Mouse (Mus musculus) heart, postnatal 0 days (tissue): ENCODE results near the gene Col18a1. TPM values are rescaled to one million over a fixed set of nuclear protein-coding genes. Genes with fewer than 3 reads are reported as not detected.

Source experiments
- ATAC-seq: fragments of 200-750 bp; cut with Nextera tagmentation; 2 replicates; pipeline ENCODE4 v1.8.0; 2017; ENCODE audit warnings: low read depth, moderate number of reproducible peaks, moderate library complexity; ENCODE audit not compliant: insufficient read depth
- DNase-seq: peaks from one replicate; pipeline ENCODE4 v3.0.0-alpha.2; 2016; ENCODE audit warnings: low spot score
- H3K27ac ChIP-seq: fragments of 300-500 bp; sonication (generic); 2 replicates; pipeline ENCODE4 v1.5.1; 2014; ENCODE audit warnings: low read depth, mild to moderate bottlenecking
- H3K27me3 ChIP-seq: fragments of 300-500 bp; sonication (generic); 2 replicates; pipeline ENCODE4 v1.6.1; 2014; ENCODE audit warnings: low read length, mixed read lengths; ENCODE audit not compliant: control insufficient read depth, insufficient read depth
- H3K36me3 ChIP-seq: fragments of 300-500 bp; sonication (generic); replicated peaks from 2 replicates; pipeline ENCODE4 v1.6.1; 2014; ENCODE audit warnings: low read length, mixed read lengths; ENCODE audit not compliant: control insufficient read depth, insufficient read depth
- H3K4me1 ChIP-seq: fragments of 300-500 bp; sonication (generic); 2 replicates; pipeline ENCODE4 v1.6.1; 2014; ENCODE audit warnings: antibody characterized with exemption; ENCODE audit not compliant: control insufficient read depth, insufficient read depth
- H3K4me2 ChIP-seq: fragments of 300-500 bp; sonication (generic); 2 replicates; pipeline ENCODE4 v1.6.1; 2014; ENCODE audit warnings: low read depth, mild to moderate bottlenecking, low read length, moderate library complexity
- H3K4me3 ChIP-seq: fragments of 300-500 bp; sonication (generic); 2 replicates; pipeline ENCODE4 v1.5.1; 2014; ENCODE audit warnings: low read depth, low read length
- H3K9ac ChIP-seq: fragments of 300-500 bp; sonication (generic); replicated peaks from 2 replicates; pipeline ENCODE4 v1.6.1; 2014; ENCODE audit warnings: low read depth, low read length, mixed read lengths
- H3K9me3 ChIP-seq: fragments of 300-500 bp; sonication (generic); replicated peaks from 2 replicates; pipeline ENCODE4 v1.6.1; 2016; ENCODE audit warnings: low read length; ENCODE audit not compliant: control insufficient read depth
- CTCF ChIP-seq: IDR thresholded peaks from 2 replicates; pipeline ENCODE4 v1.5.1; 2016; ENCODE audit warnings: antibody characterized with exemption, control low read depth, low read depth
- EP300 ChIP-seq: IDR thresholded peaks from 2 replicates; pipeline ENCODE4 v1.6.1; 2016; ENCODE audit warnings: antibody characterized with exemption, low read depth
- WGBS: fragments of 180-500 bp; shearing (Covaris S2); extraction: QIAGEN DNeasy Blood & Tissue Kit; methylation state at CpG from one replicate; pipeline ENCODE4 v1.1.7; 2014; 5-methylcytosine and 5-hydroxymethylcytosine counted together
- polyA plus RNA-seq: library from polyadenylated mRNA; unstranded; fragments of >200 nt; fragmentation: Nextera tagmentation; extraction: Ambion mirVana; gene quantifications from 2 replicates; pipeline ENCODE4 v1.2.1, GENCODE M21; 2015
- total RNA-seq: library from RNA; depleted of rRNA; stranded (reverse); fragments of >200 nt; gene quantifications from 2 replicates; pipeline ENCODE4 v1.2.3, GENCODE M21; 2014; ENCODE audit warnings: low replicate concordance

Col18a1 gene
- total and polyA plus RNA-seq, 2 experiments from 2014 or later = 47.3 to 130 TPM

DNA sequence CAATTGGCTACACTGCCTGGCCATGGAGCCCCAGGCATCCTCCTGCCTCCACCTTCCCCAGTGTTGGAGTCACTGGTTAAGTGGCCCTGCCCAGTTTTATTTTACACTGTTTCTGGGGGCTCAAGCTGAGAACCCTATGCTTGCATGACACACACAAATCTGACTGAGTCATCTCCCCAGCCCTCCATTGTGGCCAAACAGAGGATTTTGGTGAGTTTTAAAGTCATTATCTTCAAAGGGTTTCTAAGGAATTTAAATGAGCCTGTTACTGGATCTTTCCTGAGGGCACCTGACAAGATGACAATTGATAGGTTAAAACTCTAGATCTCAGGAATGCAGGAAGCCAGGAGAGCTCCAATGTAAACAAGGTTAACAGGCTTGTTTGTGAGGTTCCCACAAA is 27.1 kb upstream of the Col18a1 start:
- TF ChIP-seq EP300 = no peak
- TF ChIP-seq CTCF = no peak
- Histone ChIP-seq H3K4me2 (no peak overlapping the region), H3K27ac (no peak overlapping the region), H3K4me3 (no peak overlapping the region), H3K9ac (no peak overlapping the region), H3K4me1 (no peaks in the 10 kb centered on the region), H3K27me3 (no peaks in the 10 kb centered on the region), H3K36me3 (no peaks in the 10 kb centered on the region), H3K9me3 (no peaks in the 10 kb centered on the region)
- no peak for ATAC-seq
- no peak for DNase-seq

DNA sequence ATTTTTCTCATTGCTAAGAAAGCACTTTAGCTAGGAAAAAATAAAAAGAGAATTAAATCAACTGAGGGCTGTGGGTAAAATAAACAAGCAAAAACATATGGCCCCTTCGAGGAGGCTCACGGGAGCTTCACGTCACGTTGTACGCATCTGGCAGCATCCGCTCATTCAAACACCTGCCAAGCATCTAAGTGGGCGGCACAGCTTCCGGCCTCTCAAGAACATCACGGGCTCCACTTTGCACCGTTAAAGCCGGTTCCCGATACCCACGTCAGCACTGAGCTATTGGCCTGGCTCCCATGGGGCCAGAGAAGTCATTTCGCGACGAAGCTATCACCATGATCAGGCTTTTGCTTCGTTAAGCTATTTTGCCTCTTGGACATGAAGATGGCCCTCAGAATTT is 26.4 kb upstream of the Col18a1 start:
- H3K36me3 ChIP-seq = no peaks in the 10 kb centered on the region
- no peak for TF ChIP-seq EP300
- TF ChIP-seq CTCF = no peak
- DNase-seq = no peak
- 76% methylated on average over 17 of the region's 17 CpGs for WGBS
- H3K4me1 ChIP-seq = 0 out of 2 replicates have a peak, but pooled peaks cover 6% of the 10 kb centered on the region
- H3K9ac ChIP-seq = no peak overlapping the region
- H3K27ac ChIP-seq = no peak overlapping the region
- ATAC-seq = no peak
- H3K27me3 ChIP-seq = no peaks in the 10 kb centered on the region
- no peak overlapping the region for H3K4me2 ChIP-seq
- H3K9me3 ChIP-seq = no peaks in the 10 kb centered on the region
- H3K4me3 ChIP-seq = no peak overlapping the region

DNA sequence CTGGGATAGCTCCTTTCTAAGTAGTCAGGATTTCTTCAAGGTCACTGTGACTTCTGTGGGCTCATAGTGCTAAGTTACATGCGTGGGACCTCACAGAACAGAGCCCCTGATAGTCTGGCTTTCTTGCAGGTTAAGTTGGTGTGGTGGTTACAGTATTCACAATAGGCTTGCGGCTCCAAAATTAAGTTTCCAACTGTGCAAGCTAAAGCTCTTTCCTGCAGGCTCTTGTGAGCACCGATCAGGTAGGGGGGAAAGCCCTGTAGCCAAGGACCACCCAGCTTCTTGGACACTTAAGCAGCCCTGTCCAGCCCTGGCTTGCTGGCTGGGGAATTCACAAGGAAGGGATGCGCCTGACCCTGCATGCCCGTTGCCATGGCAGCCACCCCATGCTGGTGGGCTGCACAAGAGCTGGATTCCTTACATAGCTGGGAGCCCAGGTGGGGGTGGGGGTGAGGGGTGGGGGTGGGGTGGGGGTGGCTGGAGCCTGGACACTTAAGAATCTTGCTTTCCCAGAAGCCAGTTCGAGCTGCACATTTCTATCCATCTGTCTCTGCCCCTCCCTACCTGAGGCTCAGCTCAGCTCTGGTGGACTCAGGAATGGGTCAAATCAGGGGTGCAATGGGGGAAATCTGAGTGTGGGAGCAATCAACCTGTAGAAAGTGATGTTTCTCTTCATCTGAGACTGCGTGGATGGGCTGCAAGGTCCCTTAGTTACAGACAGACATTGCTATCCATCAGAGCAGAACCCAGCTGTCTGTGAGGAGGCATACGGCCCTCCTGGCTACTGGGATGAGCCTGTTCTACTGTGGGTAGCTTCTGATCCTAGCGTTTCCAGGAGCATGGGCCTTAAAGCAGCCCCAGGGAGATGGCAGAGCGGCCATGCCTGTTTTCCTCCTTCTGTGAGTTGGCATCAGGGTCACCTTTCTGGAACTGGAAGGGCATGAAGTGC is 24.9 kb upstream of the Col18a1 start:
- DNase-seq (no peak), ATAC-seq (no peak)
- 53% methylated on average over 10 of the region's 10 CpGs for WGBS
- Histone ChIP-seq H3K4me3 (no peak overlapping the region), H3K4me2 (no peak overlapping the region), H3K36me3 (no peaks in the 10 kb centered on the region), H3K27me3 (no peaks in the 10 kb centered on the region), H3K9ac (no peak overlapping the region), H3K27ac (no peak overlapping the region), H3K4me1 (peaks cover 14% of the 10 kb centered on the region), H3K9me3 (no peaks in the 10 kb centered on the region)
- TF ChIP-seq EP300 (no peak), CTCF (no peak)

DNA sequence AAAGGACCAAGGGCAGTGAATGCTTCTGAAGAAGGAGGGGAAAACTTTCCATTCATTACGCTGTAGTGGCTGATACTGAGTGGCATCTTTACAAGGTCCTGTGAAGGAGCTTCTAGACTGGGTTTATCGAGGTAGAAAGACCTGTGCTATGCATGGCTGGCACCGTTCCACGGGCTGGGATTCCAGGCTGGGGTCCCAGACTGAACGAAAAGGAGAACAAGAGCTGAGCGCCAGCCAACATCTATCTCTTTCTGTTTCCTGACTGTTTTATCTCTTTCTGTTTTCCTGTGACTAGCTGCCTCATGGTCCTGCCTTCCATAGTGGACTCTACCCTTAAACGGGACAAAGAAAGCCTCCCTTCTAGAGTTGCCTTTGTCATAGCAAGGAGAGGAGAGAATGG is 21.1 kb upstream of the Col18a1 start:
- ATAC-seq (no peak), DNase-seq (peak; percentile 41)
- Histone ChIP-seq H3K27ac (no peak overlapping the region), H3K27me3 (no peaks in the 10 kb centered on the region), H3K9ac (no peak overlapping the region; the same call in 1 of the 2 replicates), H3K4me2 (peak overlapping the region; percentile 20), H3K36me3 (no peaks in the 10 kb centered on the region), H3K4me3 (no peak overlapping the region), H3K9me3 (0 out of 2 replicates have a peak, but pooled peaks cover 3% of the 10 kb centered on the region), H3K4me1 (peaks cover 14% of the 10 kb centered on the region)
- TF ChIP-seq CTCF (no peak), EP300 (no peak)
- WGBS = 10% methylated on average over 7 of the region's 7 CpGs

DNA sequence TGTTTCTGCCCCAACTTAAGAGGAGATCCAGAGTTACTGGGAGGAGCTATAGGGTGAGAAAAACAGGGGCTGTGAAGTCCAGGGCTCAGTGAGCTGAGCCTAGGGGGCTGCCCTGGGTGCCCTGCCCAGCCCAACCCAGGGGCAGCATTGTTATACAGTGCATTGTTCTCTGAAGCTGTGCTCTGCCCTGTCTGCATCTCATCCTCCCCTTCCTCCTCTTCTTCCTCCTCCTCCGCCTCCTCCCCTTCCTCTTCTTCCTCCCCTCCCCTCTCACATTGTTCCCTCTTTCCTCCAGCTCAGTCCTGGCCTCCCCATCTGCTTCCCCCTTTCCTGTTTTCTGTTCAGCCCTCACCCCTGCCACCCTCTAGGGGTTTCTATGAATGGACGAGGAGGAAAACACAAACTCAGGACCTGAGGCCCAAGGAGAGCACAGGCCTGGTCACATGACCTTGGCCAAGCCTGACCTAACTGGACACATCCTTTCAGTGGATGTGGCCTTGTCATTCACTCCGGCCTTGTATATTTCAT is 16.5 kb upstream of the Col18a1 start:
- 62% methylated on average over 3 of the region's 3 CpGs for WGBS
- DNase-seq = no peak

More for the DNA sequence above, 16.5 kb upstream of the Col18a1 start:
- no peak overlapping the region for H3K4me2 ChIP-seq
- no peaks in the 10 kb centered on the region for H3K36me3 ChIP-seq
- TF ChIP-seq CTCF (no peak), EP300 (peak; percentile 78)
- 0 out of 2 replicates have a peak, but pooled peaks cover 3% of the 10 kb centered on the region for H3K9me3 ChIP-seq
- no peak overlapping the region for H3K4me3 ChIP-seq
- H3K4me1 ChIP-seq = peaks cover 10% of the 10 kb centered on the region
- peak overlapping the region; percentile 53 for H3K27ac ChIP-seq
- no peaks in the 10 kb centered on the region for H3K27me3 ChIP-seq
- peak; percentile 79 for ATAC-seq
- H3K9ac ChIP-seq = no peak overlapping the region
